Mouse (Mus musculus): Measurements from ENCODE around the gene 4930412O13Rik.

GRCm38 (mm10) chr2:9882926-9883802 lies 2.1 kb downstream of the 4930412O13Rik start:
- TF ChIP-seq POLR2A (IDR thresholded peaks at IDR 0.05; ENCODE audit: control insufficient read depth in 1 of 2, insufficient read depth in 1 of 2, low read depth in 1 of 2, low read length in 2 of 2, poor library complexity in 1 of 2) (no peak), TCF12 (IDR thresholded peaks at IDR 0.05; ENCODE audit: low read depth, low read length) (no peak), POLR2AphosphoS2 (IDR thresholded peaks at IDR 0.05; ENCODE audit: low read length) (no peak), CTCF (IDR thresholded peaks at IDR 0.05 in 2 of 3, conservative IDR thresholded peaks at IDR 0.05 in 1 of 3; ENCODE audit: control insufficient read depth in 1 of 3, insufficient read depth in 1 of 3, low read depth in 2 of 3, low read length in 3 of 3, poor library complexity in 1 of 3, severe bottlenecking in 1 of 3) (no peak), EP300 (IDR thresholded peaks at IDR 0.05; ENCODE audit: low read depth in 1 of 2, low read length in 2 of 2) (no peak), MXI1 (IDR thresholded peaks at IDR 0.05; ENCODE audit: low read depth, low read length) (no peak), MAFK (IDR thresholded peaks at IDR 0.05; ENCODE audit: borderline replicate concordance, low read depth, low read length) (no peak), MAX (IDR thresholded peaks at IDR 0.05; ENCODE audit: low read length) (no peak), HCFC1 (IDR thresholded peaks at IDR 0.05; ENCODE audit: low read depth, low read length) (no peak), POLR2AphosphoS5 (IDR thresholded peaks at IDR 0.05; ENCODE audit: borderline replicate concordance, low read depth, low read length) (no peak), E2F4 (IDR thresholded peaks at IDR 0.05; ENCODE audit: borderline replicate concordance, low read depth, low read length) (no peak), JUND (IDR thresholded peaks at IDR 0.05; ENCODE audit: low read depth, low read length) (no peak)

Data from MEL (cell line).